Mouse (Mus musculus) embryonic fibroblast, embryonic 13.5 days (primary cell): ENCODE results near the gene Hcfc1.

Experiments
- CTCF ChIP-seq: IDR thresholded peaks from 2 replicates; pipeline ENCODE4 v1.5.1; 2011; ENCODE audit warnings: mild to moderate bottlenecking, control low read depth, low read length, moderate library complexity, borderline replicate concordance; ENCODE audit not compliant: insufficient read depth
- POLR2A ChIP-seq: IDR thresholded peaks from 2 replicates; pipeline ENCODE4 v1.6.1; 2011; ENCODE audit warnings: low read depth, mild to moderate bottlenecking, control low read depth, low read length, moderate library complexity

GRCm38 (mm10) chrX:73965307-73965706, 850 bp downstream of the Hcfc1 start:
- no peak for TF ChIP-seq POLR2A
- TF ChIP-seq CTCF = no peak
